Mouse (Mus musculus) myocyte (in vitro differentiated cells): ENCODE results near the gene Pakap.

Experiments used
- E2F4 ChIP-seq: IDR thresholded peaks from one replicate; pipeline ENCODE4 v1.6.1; 2011; ENCODE audit warnings: mild to moderate bottlenecking, control low read depth, moderate library complexity; ENCODE audit not compliant: insufficient read depth
- MYOG ChIP-seq, 3 experiments: IDR thresholded peaks; one replicate each; pipeline ENCODE4 v1.6.1; 2011; ENCODE audit warnings: control low read depth in 2 of 3, low read depth in 2 of 3, mild to moderate bottlenecking in 2 of 3; ENCODE audit not compliant: insufficient read length in 2 of 3, control insufficient read depth in 1 of 3, insufficient read depth in 1 of 3
- POLR2A ChIP-seq: IDR thresholded peaks from one replicate; pipeline ENCODE4 v1.6.1; 2011; ENCODE audit warnings: low read depth, mild to moderate bottlenecking, control low read depth, moderate library complexity; ENCODE audit not compliant: insufficient read length
- POLR2AphosphoS2 ChIP-seq: IDR thresholded peaks from one replicate; pipeline ENCODE4 v1.6.1; 2011; ENCODE audit warnings: low read depth, control low read depth; ENCODE audit not compliant: insufficient read length
- REST ChIP-seq: IDR thresholded peaks from one replicate; pipeline ENCODE4 v1.6.1; 2011; ENCODE audit warnings: mild to moderate bottlenecking, control low read depth, moderate library complexity; ENCODE audit not compliant: insufficient read depth, insufficient read length
- TCF12 ChIP-seq: IDR thresholded peaks from one replicate; pipeline ENCODE4 v1.6.1; 2011; ENCODE audit warnings: mild to moderate bottlenecking, control low read depth; ENCODE audit not compliant: poor library complexity, insufficient read depth, severe bottlenecking
- USF1 ChIP-seq: IDR thresholded peaks from one replicate; pipeline ENCODE4 v1.6.1; 2011; ENCODE audit warnings: low read depth, mild to moderate bottlenecking, control low read depth, moderate library complexity

DNA sequence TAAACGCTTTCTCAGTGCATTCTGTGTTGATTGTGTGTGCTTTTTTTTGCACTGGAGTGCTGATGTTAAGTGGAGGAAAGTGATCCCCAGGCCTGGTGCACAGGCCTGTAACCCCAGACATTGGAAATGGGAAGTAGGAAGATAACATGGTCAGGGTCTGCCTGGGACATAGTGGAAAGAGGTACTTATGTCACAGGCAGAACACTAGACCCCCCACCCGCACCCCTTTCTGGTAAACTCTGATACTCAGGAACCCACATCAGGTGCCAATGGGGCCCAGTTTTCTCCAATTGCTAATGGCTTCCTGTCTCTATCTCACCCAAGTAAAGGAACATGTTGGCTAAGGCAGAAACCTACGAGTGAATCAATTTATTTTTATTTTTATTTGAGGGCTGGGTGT lies 316.5 kb downstream of the Pakap start:
- TF ChIP-seq USF1, result no peak
- TF ChIP-seq POLR2A, result no peak
- no peak for TF ChIP-seq POLR2AphosphoS2
- no peak for TF ChIP-seq TCF12
- TF ChIP-seq MYOG (IDR thresholded peaks at IDR 0.05; ENCODE audit: control insufficient read depth in 1 of 3, insufficient read depth in 1 of 3, insufficient read length in 2 of 3, low read depth in 2 of 3), result no peak
- TF ChIP-seq E2F4, result no peak
- no peak for TF ChIP-seq REST
